Mouse (Mus musculus) brain, adult 2 months (tissue): ENCODE measurements around the gene Cgrrf1.
"Not testable (repeated sequence)": the region's sequence is repeated elsewhere in the genome, so short reads cannot be mapped to it uniquely, and the experiment has no call there.

Experiments used
- DNase-seq: peaks from one replicate; pipeline ENCODE4 v3.0.0; 2011; ENCODE audit warnings: low read depth, low spot score

The Cgrrf1 gene

DNA sequence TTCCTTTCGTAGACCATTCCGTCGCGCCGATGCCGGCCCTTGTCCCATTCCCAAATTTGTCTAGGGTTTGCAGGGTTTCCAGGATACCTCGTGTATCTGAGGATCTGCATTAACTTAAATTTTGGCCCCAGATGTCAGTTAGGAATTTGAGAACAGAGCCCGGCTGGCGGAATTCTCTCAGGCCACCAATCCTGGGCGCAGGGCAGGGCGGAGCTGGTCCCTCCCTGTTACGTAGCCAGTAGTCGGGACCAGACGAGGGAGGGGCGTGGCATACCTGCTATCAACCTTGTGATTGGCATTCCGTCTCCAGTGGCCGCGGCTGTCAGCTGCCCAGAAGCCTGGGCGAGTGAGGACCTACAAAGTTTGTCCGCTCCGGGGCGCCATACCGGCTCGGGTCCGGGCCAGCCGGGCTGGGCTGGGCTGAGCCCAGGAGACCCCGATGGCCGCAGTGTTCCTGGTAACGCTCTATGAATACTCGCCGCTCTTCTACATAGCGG lies at the start of gene Cgrrf1:
Gene Cgrrf1, plus strand, starts transcription at position 289 of the 497 bp plus-strand sequence.
- peak; percentile 98 for DNase-seq

DNA sequence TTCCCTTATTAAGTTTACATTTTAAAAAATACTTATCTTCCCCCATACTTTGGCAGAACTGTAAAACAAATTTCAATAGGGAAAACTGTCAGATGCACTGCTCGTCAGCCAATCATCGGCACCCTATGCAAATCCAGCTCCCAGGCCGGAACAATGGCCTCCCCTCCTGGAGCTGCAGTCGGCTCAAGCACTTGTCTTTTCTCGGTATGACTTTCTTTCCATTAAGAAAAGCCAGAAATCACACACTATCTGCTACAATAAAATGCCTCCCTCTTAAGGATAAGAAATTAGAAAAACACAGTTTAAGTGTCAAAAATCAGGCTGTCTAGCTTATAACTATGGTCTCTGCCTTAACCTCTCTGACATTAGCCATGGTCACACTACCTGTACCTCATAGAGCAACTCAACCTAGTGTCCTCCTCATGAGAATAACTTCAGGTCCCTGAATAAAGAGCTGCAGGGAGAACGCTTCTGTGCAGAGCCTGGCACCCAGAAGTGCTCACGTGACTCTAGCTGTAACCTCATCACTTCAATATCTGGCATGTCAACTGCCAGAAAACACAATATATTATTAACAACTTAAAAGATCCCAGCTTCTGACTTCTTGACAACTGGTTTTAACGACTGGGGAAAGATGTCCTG lies 49.6 kb upstream of the Cgrrf1 start:
- DNase-seq: no peak

GRCm38 (mm10) chr14:46783327-46783926 lies 48.5 kb upstream of the Cgrrf1 start:
- no peak for DNase-seq

DNA sequence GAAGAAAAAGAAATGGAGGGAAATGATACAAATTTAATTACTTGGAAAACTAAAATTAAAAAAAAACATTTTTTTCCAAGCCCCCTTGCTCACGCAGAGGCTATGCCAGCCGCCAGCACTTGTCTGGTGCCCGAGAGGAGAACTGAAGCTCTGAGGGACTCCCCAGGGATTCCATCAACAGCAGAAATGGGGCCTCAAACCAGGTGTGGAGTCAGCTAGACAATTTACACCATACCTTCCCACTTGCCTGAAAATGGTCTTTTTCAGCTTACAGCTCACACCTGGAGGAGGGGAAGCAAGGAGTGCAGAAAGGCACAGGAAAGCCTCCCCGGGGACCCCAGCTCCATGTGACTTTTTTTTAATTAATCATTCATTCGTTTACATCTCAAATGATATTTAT lies 46.7 kb upstream of the Cgrrf1 start:
- no peak for DNase-seq

- DNase-seq: no peak
Measured at GRCm38 (mm10) chr14:46787454-46787786, 44.5 kb upstream of the Cgrrf1 start.

DNA sequence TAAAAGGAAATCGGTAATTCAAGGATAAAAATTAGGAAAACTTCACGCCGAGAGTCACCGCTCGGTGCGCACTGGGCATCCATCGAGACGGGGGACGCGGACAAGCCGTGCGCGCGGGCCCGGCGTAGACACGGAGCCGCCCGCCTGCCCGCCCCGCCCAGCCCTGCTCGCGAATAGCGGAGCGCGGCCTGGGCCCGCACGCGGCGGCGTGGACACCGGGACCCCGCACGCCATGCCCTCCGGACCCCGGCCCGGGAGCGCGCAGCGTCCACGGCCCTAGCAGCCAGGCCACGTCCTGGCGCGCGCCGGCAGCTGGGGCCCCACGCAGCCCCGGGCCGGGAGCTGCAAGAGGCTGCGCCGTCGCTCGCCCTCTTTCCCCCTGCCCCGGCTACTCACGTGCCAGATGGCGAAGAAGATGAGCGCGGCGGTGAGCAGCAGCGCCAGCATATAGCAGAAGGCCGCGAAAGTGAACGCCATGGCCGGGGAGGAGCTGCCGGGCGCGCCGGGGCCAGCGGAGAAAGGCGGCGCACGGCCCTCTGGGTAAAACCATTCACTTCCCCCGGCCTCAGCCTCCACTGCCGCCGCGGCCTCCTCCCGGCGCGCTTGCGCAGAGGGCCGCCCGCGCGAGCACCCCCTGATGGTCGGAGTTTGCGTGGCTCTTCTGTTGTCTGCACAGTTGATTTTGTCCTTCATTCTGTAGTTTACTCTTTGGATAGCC lies 44.0 kb upstream of the Cgrrf1 start, which contains the start of gene Cnih1:
Gene Cnih1, minus strand, starts transcription at position 625 of the 718 bp plus-strand sequence.
- peak; percentile 95 for DNase-seq

- DNase-seq: peak; percentile 20
Measured at GRCm38 (mm10) chr14:46788505-46788901, 43.4 kb upstream of the Cgrrf1 start.

GRCm38 (mm10) chr14:46790303-46790702 lies 41.6 kb upstream of the Cgrrf1 start:
- no peak for DNase-seq

- DNase-seq: no peak
Measured at GRCm38 (mm10) chr14:46790723-46791122, 41.2 kb upstream of the Cgrrf1 start.

GRCm38 (mm10) chr14:46794157-46794556 lies 37.8 kb upstream of the Cgrrf1 start:
- DNase-seq: no peak

GRCm38 (mm10) chr14:46800684-46801345 lies 31.1 kb upstream of the Cgrrf1 start:
- DNase-seq: no peak

DNA sequence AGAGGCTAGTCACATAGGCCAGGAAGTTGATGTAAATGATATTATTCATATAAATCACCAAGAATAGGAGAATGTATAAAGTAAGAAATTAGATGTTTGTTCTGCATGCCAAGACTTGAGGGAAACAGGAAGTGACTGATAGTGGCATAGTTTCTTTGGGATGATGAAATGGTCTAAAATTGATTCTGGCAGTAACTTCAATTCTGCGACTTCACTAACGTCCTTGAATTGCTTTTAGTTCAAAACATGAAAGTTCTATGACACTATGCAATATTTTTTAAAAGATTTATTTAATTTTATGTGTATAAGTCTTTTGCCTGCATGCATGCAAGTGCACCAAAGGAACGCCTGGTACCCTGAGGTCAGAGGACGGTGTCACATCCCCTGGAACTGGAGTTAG lies 28.7 kb upstream of the Cgrrf1 start:
- DNase-seq: no peak

DNA sequence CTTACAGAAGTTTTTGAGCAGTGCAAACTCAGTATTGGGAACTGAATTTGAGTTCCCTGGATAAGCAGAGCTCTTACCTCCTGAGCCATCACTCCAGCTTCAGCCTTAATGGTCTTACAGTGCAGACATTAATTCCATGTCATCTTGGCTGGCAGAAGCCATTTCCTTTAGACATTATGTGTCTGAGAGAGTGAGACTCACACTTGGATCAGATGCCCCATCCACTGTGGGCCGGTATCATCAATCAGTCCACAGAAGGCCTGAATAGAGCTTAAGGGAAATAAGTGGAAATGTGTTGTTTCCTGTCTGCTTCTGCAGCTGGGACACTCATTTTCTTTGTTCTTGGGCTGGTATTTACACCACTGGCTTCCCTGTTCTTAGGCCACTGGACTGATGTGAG lies 28.1 kb upstream of the Cgrrf1 start:
- DNase-seq: no peak

- DNase-seq: no peak
Measured at GRCm38 (mm10) chr14:46806186-46806585, 25.7 kb upstream of the Cgrrf1 start.

GRCm38 (mm10) chr14:46807927-46808326 lies 24.0 kb upstream of the Cgrrf1 start:
- DNase-seq: no peak

DNA sequence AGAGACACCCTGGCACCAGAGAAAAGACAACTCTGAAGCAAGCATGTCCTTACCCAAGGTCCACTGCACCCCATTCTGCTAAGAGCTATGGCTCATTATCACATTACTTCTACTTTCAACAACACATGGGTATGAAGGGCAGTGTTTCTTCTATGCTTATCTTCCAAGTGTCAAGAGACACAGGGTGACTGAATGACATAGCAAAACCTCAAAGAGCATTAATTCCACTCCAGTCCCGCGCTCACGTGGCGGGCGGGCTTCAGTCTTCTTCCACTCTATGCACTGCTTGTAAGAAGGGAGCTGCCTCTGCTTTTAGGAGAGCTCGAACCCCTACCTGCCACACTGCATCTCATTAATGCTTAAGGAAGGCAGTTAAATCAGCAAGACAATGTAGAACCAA lies 16.3 kb upstream of the Cgrrf1 start:
- DNase-seq: no peak

DNA sequence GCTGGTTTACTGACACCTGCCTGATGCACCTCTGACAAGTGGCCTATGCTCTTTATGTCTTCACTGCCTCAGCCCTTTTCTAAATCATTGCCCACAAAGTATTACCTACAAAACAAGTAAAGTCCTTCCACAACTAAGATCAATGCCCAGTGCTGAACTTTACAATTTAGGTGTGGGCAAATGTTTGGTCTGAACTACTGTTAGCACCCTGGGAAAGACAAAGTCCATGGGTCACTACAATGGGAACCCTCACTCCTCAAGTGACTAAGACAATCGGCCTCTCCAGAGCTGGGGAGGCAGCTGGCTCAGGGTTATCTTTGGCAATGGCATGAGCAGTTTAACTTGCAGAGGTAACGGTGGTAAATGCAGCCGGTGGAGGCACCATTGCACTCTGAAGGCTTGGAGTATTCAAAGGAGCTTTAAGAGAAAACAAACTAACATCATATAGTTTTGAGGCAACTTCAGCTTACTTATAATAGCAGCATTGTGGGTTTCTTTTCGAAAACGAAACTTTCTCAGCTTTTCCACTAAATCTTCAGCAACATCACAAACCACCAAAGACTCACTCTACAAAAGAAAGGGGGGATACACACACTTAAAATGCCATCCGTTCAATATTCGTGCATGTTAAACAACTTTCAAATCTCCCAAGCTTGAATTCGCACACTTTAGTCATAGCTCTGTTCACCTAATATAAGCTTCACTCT lies 14.9 kb upstream of the Cgrrf1 start:
- no peak for DNase-seq

DNA sequence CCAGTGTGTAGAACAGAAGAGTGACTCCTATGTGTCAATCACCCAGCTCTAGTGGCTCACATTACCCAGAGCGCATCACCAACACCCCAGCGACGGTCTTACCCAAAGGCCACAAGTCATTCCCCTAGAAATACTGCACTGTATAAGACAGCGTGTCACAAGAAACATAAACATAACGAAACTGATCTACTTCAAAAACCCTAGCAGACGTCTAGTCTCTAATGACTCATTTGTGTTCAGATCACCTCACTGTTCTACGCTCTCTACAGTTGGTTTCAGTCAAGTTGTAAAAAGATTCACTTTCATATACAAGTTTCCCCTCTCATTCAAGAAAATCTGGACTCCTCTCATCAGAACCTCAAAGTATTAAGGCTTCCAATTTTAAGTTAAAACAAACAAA lies 13.2 kb upstream of the Cgrrf1 start:
- DNase-seq: no peak

DNA sequence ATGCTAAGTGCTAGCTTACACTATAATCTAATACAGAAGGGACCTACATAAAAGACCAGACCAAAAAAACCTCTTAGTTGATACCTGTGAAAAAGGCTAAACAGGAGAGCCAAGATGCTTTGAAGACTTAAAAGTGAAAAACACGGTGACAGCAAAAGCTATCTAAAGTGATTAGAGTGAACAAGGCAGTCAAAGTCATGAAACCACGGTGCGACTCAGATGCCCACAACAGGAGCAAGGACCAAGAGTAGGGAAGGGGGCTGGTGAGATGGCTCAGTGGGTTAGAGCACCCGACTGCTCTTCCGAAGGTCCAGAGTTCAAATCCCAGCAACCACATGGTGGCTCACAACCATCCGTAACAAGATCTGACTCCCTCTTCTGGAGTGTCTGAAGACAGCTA lies 12.0 kb upstream of the Cgrrf1 start:
- DNase-seq: not testable (repeated sequence)

GRCm38 (mm10) chr14:46821271-46821872 lies 10.6 kb upstream of the Cgrrf1 start:
- peak; percentile 51 for DNase-seq
